Mouse (Mus musculus) stomach, embryonic 15.5 days (tissue): ENCODE results near the gene Trim69. TPM values are rescaled to one million over a fixed set of nuclear protein-coding genes. Genes with fewer than 3 reads are reported as not detected.

Experiments
- ATAC-seq: fragments of 200-750 bp; cut with Nextera tagmentation; 2 replicates; pipeline ENCODE4 v1.8.0; 2017; ENCODE audit warnings: low read depth, moderate number of reproducible peaks, moderate TSS enrichment; ENCODE audit not compliant: insufficient read depth, low FRiP score
- H3K27ac ChIP-seq: fragments of 300-500 bp; sonication (generic); 2 replicates; pipeline ENCODE4 v1.5.1; 2015; ENCODE audit warnings: mild to moderate bottlenecking, inconsistent platforms
- H3K27me3 ChIP-seq: fragments of 300-500 bp; sonication (generic); replicated peaks from 2 replicates; pipeline ENCODE4 v1.6.1; 2015; ENCODE audit warnings: inconsistent platforms
- H3K36me3 ChIP-seq: fragments of 300-500 bp; sonication (generic); 2 replicates; pipeline ENCODE4 v1.6.1; 2015; ENCODE audit warnings: inconsistent platforms
- H3K4me1 ChIP-seq: fragments of 300-500 bp; sonication (generic); 2 replicates; pipeline ENCODE4 v1.6.1; 2015; ENCODE audit warnings: inconsistent platforms
- H3K4me2 ChIP-seq: fragments of 300-500 bp; sonication (generic); 2 replicates; pipeline ENCODE4 v1.6.1; 2015; ENCODE audit warnings: mild to moderate bottlenecking, inconsistent platforms
- H3K4me3 ChIP-seq: fragments of 300-500 bp; sonication (generic); replicated peaks from 2 replicates; pipeline ENCODE4 v1.5.1; 2015; ENCODE audit warnings: inconsistent platforms
- H3K9ac ChIP-seq: fragments of 300-500 bp; sonication (generic); 2 replicates; pipeline ENCODE4 v1.6.1; 2015; ENCODE audit warnings: inconsistent platforms
- H3K9me3 ChIP-seq: fragments of 300-500 bp; sonication (generic); 2 replicates; pipeline ENCODE4 v1.6.1; 2016; ENCODE audit warnings: inconsistent platforms
- WGBS: fragments of 180-500 bp; shearing (Covaris S2); methylation state at CpG from one replicate; pipeline ENCODE4 v1.1.7; 2015; 5-methylcytosine and 5-hydroxymethylcytosine counted together
- polyA plus RNA-seq: library from polyadenylated mRNA; unstranded; fragments of >200 nt; fragmentation: Nextera tagmentation; extraction: Ambion mirVana; gene quantifications from 2 replicates; pipeline ENCODE4 v1.2.1, GENCODE M21; 2015

Trim69 gene
- not detected in 2 replicates for polyA plus RNA-seq

DNA sequence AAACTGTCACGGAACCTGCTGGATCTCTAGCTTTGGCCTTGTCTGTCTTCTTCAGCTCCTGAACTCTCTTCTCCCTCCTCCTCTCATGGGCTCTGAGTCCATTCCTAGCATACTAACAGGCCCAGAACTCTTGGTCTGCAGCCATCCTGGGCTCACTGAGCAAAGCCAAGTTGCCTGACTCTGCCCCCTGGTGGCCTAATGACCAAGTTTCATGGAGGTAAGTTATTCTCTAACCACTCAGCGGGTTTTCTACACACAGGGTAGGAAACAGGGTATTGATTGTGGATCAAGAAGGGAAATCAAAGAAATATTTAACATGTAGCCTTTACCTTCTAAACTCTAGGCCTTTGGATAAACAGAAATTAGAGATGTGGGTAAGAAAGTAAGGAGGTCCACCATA, at the start of gene Trim69:
Trim69 (plus strand) TSS at position 21 of the 400 bp plus-strand sequence.
- Histone ChIP-seq H3K4me3 (no peak within 1 kb of the TSS), H3K36me3 (no peaks in the 10 kb centered on the region), H3K4me1 (peaks cover 6% of the 10 kb centered on the region; the same call in 1 of the 2 replicates), H3K9ac (no peak within 1 kb of the TSS), H3K27me3 (no peaks in the 10 kb centered on the region), H3K9me3 (no peaks in the 10 kb centered on the region), H3K27ac (0 out of 2 replicates have a peak within 1 kb of the TSS, but pooled peaks have one; percentile 9), H3K4me2 (no peak within 1 kb of the TSS)
- peak; percentile 37; the same call in 1 of the 2 replicates for ATAC-seq
- WGBS = 39% methylated on average over 2 of the region's 2 CpGs

DNA sequence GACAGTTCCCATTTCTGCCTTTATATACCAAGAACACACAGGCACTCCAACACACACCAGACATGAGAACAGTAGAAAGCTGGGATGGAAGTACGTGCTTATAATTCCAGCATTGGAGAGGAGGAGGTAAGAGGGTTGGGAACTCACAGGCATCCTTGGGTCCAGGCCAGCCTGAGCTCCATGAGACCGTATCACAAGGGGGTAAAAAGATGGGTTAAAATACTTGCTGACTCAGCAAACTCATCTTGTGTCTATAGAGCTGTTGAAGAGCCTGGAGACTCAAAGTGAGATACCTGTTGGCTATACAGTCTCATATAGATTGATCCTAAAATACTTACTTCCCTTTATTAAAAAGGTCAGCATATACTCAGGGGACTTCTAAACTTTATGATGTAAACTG, 43.6 kb upstream of the Trim69 start:
- Histone ChIP-seq H3K9me3 (no peaks in the 10 kb centered on the region), H3K27ac (no peak overlapping the region), H3K4me3 (no peak overlapping the region; the same call in 1 of the 2 replicates), H3K4me1 (peaks cover 5% of the 10 kb centered on the region; the same call in 1 of the 2 replicates), H3K9ac (no peak overlapping the region), H3K4me2 (peak overlapping the region; percentile 58), H3K36me3 (peaks cover 8% of the 10 kb centered on the region), H3K27me3 (no peaks in the 10 kb centered on the region)
- 88% methylated on average over 2 of the region's 2 CpGs for WGBS
- ATAC-seq = no peak

GRCm38 (mm10) chr2:122117961-122118958, 42.2 kb upstream of the Trim69 start, which contains the start of gene Spg11:
TSS of gene Spg11 (minus strand) at chr2:122118386.
- Histone ChIP-seq H3K27ac (peak within 1 kb of the TSS; percentile 96), H3K27me3 (no peaks in the 10 kb centered on the region), H3K4me2 (peak within 1 kb of the TSS; percentile 58), H3K9me3 (no peaks in the 10 kb centered on the region), H3K9ac (peak within 1 kb of the TSS; percentile 73), H3K4me1 (peaks cover 5% of the 10 kb centered on the region; the same call in 1 of the 2 replicates), H3K36me3 (peaks cover 8% of the 10 kb centered on the region), H3K4me3 (peak within 1 kb of the TSS; percentile 65)
- ATAC-seq = peak; percentile 99
- WGBS = under 1% methylated on average over 47 of the region's 47 CpGs

DNA sequence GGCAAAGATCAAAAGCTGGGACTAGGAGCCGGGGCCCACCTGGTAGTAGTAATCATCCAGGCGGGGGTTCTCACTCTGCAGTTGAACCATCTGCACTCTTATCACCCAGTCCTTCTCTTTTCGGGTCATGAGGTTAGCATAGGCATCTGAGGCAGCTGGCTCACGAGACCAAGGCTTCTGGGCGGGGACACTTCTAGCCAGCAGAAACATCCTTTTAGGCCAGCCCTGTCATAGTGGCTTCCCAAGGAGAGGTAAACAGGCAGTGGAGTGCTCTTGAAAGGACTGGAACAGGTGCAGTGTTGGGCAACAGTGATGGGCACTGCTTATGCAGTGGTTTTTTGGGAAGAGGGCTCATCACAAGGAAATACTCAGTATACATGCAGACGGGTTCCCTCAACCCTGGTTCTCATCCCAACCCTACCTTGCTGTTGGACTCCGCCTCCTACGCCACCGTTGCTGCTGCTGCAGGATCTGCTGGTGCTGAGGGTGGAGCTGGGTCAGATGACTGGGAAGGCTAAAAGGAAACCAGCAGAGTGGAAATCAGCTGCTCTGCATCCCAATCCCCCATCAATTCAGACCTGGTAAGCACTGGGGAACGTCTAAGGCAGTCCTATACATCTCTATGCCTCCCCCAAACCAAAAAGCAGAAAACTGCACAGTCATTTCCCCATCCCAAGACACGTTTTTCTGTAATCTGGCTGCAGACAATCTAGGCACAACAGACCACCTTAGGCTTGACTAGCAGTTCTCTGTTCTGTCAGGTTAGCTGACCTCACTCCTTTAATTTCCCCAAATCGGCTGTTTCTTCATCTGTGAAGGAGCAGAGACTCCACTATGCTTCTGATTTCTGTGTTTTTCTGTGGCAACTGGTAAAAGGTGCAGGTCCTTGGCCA, 34.6 kb upstream of the Trim69 start:
- no peaks in the 10 kb centered on the region for H3K36me3 ChIP-seq
- no peak overlapping the region for H3K27ac ChIP-seq
- H3K9me3 ChIP-seq = no peaks in the 10 kb centered on the region
- H3K4me2 ChIP-seq = no peak overlapping the region
- ATAC-seq = no peak
- no peak overlapping the region for H3K9ac ChIP-seq
- no peaks in the 10 kb centered on the region for H3K27me3 ChIP-seq
- no peaks in the 10 kb centered on the region for H3K4me1 ChIP-seq
- H3K4me3 ChIP-seq = no peak overlapping the region
- WGBS = 35% methylated on average over 12 of the region's 12 CpGs

DNA sequence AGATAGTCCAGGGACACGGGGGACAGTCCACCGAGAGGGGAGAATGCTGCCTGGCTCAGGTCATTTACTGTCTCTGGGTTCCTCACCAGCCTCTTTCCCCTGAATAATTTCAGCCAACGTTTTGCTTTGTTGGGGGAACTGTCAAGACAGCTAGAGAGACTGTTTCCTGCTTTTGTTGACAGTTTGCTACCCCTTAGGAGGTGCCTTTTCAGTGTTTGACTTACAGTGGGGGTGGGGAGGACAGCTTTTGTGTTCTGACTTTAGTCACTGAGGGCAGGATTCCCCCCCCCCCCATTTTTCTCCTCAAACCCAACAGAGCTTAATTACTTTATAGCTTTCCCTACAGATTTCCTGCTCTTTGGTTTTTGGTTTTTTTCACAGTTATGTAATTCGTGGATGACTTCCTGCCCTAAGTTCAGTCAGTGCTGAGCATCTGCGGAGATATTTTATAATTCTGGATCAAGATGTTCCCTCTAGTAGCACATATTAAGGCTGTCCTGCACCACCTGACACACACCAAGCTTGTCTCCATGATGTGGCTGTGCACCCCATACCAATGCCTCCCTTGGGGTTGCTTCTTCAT, 33.6 kb upstream of the Trim69 start:
- no peak for ATAC-seq
- no peaks in the 10 kb centered on the region for H3K27me3 ChIP-seq
- no peaks in the 10 kb centered on the region for H3K36me3 ChIP-seq
- H3K4me1 ChIP-seq = no peaks in the 10 kb centered on the region
- no peak overlapping the region for H3K9ac ChIP-seq
- no peaks in the 10 kb centered on the region for H3K9me3 ChIP-seq
- WGBS = 42% methylated on average over 5 of the region's 5 CpGs
- no peak overlapping the region for H3K4me3 ChIP-seq
- H3K4me2 ChIP-seq = no peak overlapping the region
- no peak overlapping the region for H3K27ac ChIP-seq

DNA sequence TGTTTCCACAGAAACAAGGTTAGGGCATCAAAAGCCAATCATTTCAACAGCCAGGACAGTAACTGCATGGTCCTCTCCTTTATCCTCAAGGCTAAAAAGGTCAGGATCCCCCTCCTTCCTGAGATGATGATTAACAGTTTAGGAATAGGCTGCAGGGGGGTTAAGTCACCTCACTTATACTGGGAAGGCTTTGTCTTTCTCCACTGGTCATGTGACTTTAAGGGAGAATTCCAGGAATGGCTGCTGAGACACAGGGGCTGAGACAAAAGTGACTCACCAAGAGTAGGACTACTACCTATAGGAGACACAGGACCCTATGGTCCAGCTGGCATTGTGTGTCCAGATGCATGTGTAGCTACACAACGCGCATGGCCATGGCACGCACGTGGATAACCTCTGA, 32.9 kb upstream of the Trim69 start:
- Histone ChIP-seq H3K27ac (no peak overlapping the region), H3K4me1 (no peaks in the 10 kb centered on the region), H3K4me2 (no peak overlapping the region), H3K9ac (no peak overlapping the region), H3K9me3 (no peaks in the 10 kb centered on the region), H3K4me3 (no peak overlapping the region), H3K27me3 (no peaks in the 10 kb centered on the region), H3K36me3 (no peaks in the 10 kb centered on the region)
- no peak for ATAC-seq
- WGBS = 92% methylated on average over 4 of the region's 4 CpGs

GRCm38 (mm10) chr2:122132078-122132477, 28.4 kb upstream of the Trim69 start:
- H3K4me3 ChIP-seq = no peak overlapping the region
- no peaks in the 10 kb centered on the region for H3K36me3 ChIP-seq
- ATAC-seq = no peak
- no peak overlapping the region for H3K9ac ChIP-seq
- no peak overlapping the region for H3K4me2 ChIP-seq
- H3K9me3 ChIP-seq = no peaks in the 10 kb centered on the region
- H3K4me1 ChIP-seq = no peaks in the 10 kb centered on the region
- no peak overlapping the region for H3K27ac ChIP-seq
- H3K27me3 ChIP-seq = no peaks in the 10 kb centered on the region
- WGBS = 84% methylated on average over 2 of the region's 2 CpGs

GRCm38 (mm10) chr2:122132618-122133017, 27.9 kb upstream of the Trim69 start:
- 82% methylated on average over 2 of the region's 2 CpGs for WGBS
- H3K9me3 ChIP-seq = no peaks in the 10 kb centered on the region
- no peak overlapping the region for H3K4me3 ChIP-seq
- H3K36me3 ChIP-seq = no peaks in the 10 kb centered on the region
- H3K27me3 ChIP-seq = 0 out of 2 replicates have a peak, but pooled peaks cover 3% of the 10 kb centered on the region
- no peak overlapping the region for H3K4me2 ChIP-seq
- no peak overlapping the region for H3K9ac ChIP-seq
- H3K4me1 ChIP-seq = no peaks in the 10 kb centered on the region
- H3K27ac ChIP-seq = no peak overlapping the region
- no peak for ATAC-seq

DNA sequence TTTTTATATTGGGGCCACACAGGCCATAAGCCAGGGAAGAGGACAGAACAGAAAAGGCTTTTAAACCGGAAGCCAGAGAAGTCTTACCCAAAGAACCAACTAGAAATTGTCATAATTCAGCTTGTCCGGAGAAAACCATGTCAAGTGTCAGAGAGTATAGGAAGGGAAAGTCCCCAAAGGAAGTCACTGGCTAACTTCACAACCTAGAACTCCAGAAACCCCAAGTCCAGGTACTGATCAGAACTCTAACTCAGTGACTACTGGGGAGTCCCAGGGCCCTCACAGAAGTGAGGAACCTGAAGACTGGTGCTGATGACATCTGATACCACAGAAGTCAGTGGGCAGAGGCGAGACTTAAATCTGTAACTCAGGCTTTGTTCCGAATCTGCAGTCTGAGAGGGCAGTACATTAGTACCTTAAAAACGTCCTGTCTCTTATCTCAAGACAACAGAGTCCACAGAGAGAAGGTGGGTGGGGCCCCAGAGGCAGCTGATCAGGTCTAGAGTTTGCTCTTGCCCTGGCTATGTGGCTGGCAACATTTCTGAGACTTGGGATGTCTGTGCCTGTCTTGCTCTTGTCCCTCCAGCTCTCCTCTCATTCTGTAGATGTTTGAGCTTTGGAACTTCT, 22.5 kb upstream of the Trim69 start:
- 46% methylated on average over 5 of the region's 5 CpGs for WGBS
- Histone ChIP-seq H3K27ac (no peak overlapping the region), H3K9me3 (no peaks in the 10 kb centered on the region), H3K36me3 (no peaks in the 10 kb centered on the region), H3K27me3 (0 out of 2 replicates have a peak, but pooled peaks cover 3% of the 10 kb centered on the region), H3K9ac (no peak overlapping the region), H3K4me2 (no peak overlapping the region), H3K4me1 (no peaks in the 10 kb centered on the region), H3K4me3 (no peak overlapping the region)
- ATAC-seq = peak; percentile 77; the same call in 1 of the 2 replicates

DNA sequence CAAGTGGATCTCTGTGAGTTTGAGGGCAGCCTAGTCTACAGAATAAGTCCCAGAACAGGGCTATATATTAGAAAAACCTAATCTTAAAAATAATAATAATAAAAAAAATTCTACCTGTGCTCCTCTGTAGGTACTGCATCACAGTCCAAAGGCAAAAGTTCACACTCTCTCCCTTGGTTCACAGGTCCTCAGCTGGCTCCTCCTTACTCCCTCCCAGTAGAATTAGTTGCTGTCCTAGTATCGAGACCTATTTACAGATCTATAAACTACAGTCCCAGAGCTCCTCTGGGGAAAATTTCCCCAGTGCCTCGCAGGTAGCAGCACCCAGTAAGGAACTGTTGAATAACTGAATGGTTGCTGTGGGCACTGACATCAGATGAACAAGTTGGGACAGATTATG, 19.7 kb upstream of the Trim69 start:
- H3K9me3 ChIP-seq = no peaks in the 10 kb centered on the region
- H3K4me2 ChIP-seq = no peak overlapping the region
- no peak overlapping the region for H3K9ac ChIP-seq
- no peak for ATAC-seq
- no peaks in the 10 kb centered on the region for H3K4me1 ChIP-seq
- 0 out of 2 replicates have a peak, but pooled peaks cover 3% of the 10 kb centered on the region for H3K27me3 ChIP-seq
- no peaks in the 10 kb centered on the region for H3K36me3 ChIP-seq
- no peak overlapping the region for H3K4me3 ChIP-seq
- no peak overlapping the region for H3K27ac ChIP-seq
- WGBS = 77% methylated on average over 2 of the region's 2 CpGs
